Mouse (Mus musculus) monocyte, adult 2 months (primary cell): ENCODE results near the gene Matn3.

Source experiments
- DNase-seq, 2 experiments: peaks; one replicate each; pipeline ENCODE4 v3.0.0; 2022; ENCODE audit warnings: low spot score in 2 of 2, low read depth in 1 of 2

Gene Matn3

GRCm38 (mm10) chr12:9020986-9021385 lies 73.3 kb downstream of the Matn3 start:
- DNase-seq, result no peak
